Mouse (Mus musculus): Measurements from ENCODE around the gene Kdsr. TPM values are rescaled to one million over a fixed set of nuclear protein-coding genes. Genes with fewer than 3 reads are reported as not detected.

Kdsr gene
- polyA plus RNA-seq (2015; fragmentation: Nextera tagmentation; extraction: Ambion mirVana), result 18.3 and 18.9 TPM in 2 replicates

- H3K27me3 ChIP-seq (ENCODE audit: control insufficient read depth, insufficient read depth, low read length), result no peaks in the 10 kb centered on the region
- peak within 1 kb of the TSS; percentile 97 for H3K27ac ChIP-seq (replicated peaks)
- peaks cover 5% of the 10 kb centered on the region; the same call in 1 of the 2 replicates for H3K36me3 ChIP-seq (ENCODE audit: control insufficient read depth, insufficient read depth, low read length)
- no peaks in the 10 kb centered on the region for H3K9me3 ChIP-seq (ENCODE audit: control insufficient read depth, low read length)
- 2% methylated on average over 44 of the region's 51 CpGs for WGBS
- TF ChIP-seq EP300 (optimal IDR thresholded peaks at IDR 0.05) (peak; percentile 61), CTCF (IDR thresholded peaks at IDR 0.05; ENCODE audit: low read depth) (peak; percentile 43; the same call in 1 of the 2 replicates)
- H3K9ac ChIP-seq (ENCODE audit: low read length), result peak within 1 kb of the TSS; percentile 73
- peak; percentile 99 for ATAC-seq (ENCODE audit: low FRiP score, low TSS enrichment)
- H3K4me1 ChIP-seq (replicated peaks; ENCODE audit: control insufficient read depth, insufficient read depth), result no peaks in the 10 kb centered on the region
- H3K4me2 ChIP-seq (replicated peaks; ENCODE audit: low read depth), result peak within 1 kb of the TSS; percentile 97
- H3K4me3 ChIP-seq (ENCODE audit: low read depth, low read length), result peak within 1 kb of the TSS; percentile 72
- peak; percentile 99 for DNase-seq (ENCODE audit: low spot score)
Observed at GRCm38 (mm10) chr1:106759572-106760435, at the start of gene Kdsr. Gene Kdsr (minus strand): TSS chr1:106759727.

GRCm38 (mm10) chr1:106799931-106800330, 40.4 kb upstream of the Kdsr start:
- ATAC-seq (ENCODE audit: low FRiP score, low TSS enrichment), result no peak
- no peaks in the 10 kb centered on the region for H3K9me3 ChIP-seq (ENCODE audit: control insufficient read depth, low read length)
- 0 out of 2 replicates have a peak, but pooled peaks cover 2% of the 10 kb centered on the region for H3K4me1 ChIP-seq (replicated peaks; ENCODE audit: control insufficient read depth, insufficient read depth)
- no peaks in the 10 kb centered on the region for H3K36me3 ChIP-seq (ENCODE audit: control insufficient read depth, insufficient read depth, low read length)
- H3K4me3 ChIP-seq (ENCODE audit: low read depth, low read length), result no peak overlapping the region
- no peaks in the 10 kb centered on the region for H3K27me3 ChIP-seq (ENCODE audit: control insufficient read depth, insufficient read depth, low read length)
- H3K9ac ChIP-seq (ENCODE audit: low read length), result no peak overlapping the region
- TF ChIP-seq EP300 (optimal IDR thresholded peaks at IDR 0.05) (no peak), CTCF (IDR thresholded peaks at IDR 0.05; ENCODE audit: low read depth) (peak; percentile 50)
- no peak overlapping the region for H3K4me2 ChIP-seq (replicated peaks; ENCODE audit: low read depth)
- 83% methylated on average over 3 of the region's 3 CpGs for WGBS
- H3K27ac ChIP-seq (replicated peaks), result no peak overlapping the region
- no peak for DNase-seq (ENCODE audit: low spot score)

- Histone ChIP-seq H3K4me3 (ENCODE audit: low read depth, low read length) (no peak overlapping the region), H3K9ac (ENCODE audit: low read length) (no peak overlapping the region), H3K4me1 (replicated peaks; ENCODE audit: control insufficient read depth, insufficient read depth) (0 out of 2 replicates have a peak, but pooled peaks cover 2% of the 10 kb centered on the region), H3K27ac (replicated peaks) (no peak overlapping the region), H3K36me3 (ENCODE audit: control insufficient read depth, insufficient read depth, low read length) (no peaks in the 10 kb centered on the region), H3K9me3 (ENCODE audit: control insufficient read depth, low read length) (no peaks in the 10 kb centered on the region), H3K27me3 (ENCODE audit: control insufficient read depth, insufficient read depth, low read length) (no peaks in the 10 kb centered on the region), H3K4me2 (replicated peaks; ENCODE audit: low read depth) (no peak overlapping the region)
- DNase-seq (ENCODE audit: low spot score) (peak; percentile 32), ATAC-seq (ENCODE audit: low FRiP score, low TSS enrichment) (peak; percentile 57; the same call in 1 of the 2 replicates)
- TF ChIP-seq CTCF (IDR thresholded peaks at IDR 0.05; ENCODE audit: low read depth) (no peak), EP300 (optimal IDR thresholded peaks at IDR 0.05) (no peak)
- WGBS, result 46% methylated on average over 1 of the region's 1 CpGs
Observed at GRCm38 (mm10) chr1:106799406-106799805, 39.9 kb upstream of the Kdsr start.

DNA sequence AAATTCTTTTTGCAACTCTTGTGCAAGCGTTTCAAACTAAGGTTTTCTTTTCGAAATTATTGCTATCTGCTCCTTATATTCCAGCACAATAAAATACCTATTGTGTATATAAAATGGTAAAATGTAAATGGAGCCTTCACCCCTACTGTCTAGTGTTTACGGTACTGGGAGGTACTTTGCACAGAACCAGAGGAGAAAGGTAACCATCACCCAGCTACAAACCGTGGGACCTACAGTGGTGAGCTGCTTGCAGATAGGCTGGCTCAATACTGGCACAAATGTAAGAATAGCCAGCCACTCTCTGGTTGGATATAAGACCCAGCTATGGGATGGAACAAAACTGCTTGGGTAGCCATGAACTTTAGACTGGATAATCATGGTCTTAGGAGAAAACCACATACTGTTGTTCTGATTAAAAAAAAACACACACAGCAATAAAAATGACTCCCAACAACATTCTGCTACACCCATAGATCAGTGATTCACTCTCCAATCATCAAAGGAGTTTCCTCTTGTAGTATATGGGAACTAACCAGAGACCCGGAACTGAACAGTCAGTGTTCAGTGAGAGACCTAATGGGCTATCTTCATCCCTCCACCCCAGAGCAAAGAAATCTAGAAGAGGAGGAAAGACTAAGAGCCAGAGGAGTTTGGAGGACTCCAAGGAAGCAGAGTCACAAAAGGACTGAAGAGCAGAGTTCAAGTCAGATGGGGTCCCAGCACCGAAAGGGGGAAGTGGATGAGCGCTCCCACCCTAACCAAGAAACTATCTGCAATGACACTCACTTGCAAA, 37.7 kb upstream of the Kdsr start:
- TF ChIP-seq EP300 (optimal IDR thresholded peaks at IDR 0.05), result no peak
- no peak for TF ChIP-seq CTCF (IDR thresholded peaks at IDR 0.05; ENCODE audit: low read depth)
- 62% methylated on average over 7 of the region's 7 CpGs for WGBS
- peak overlapping the region; percentile 98 for H3K4me3 ChIP-seq (ENCODE audit: low read depth, low read length)
- no peaks in the 10 kb centered on the region for H3K36me3 ChIP-seq (ENCODE audit: control insufficient read depth, insufficient read depth, low read length)
- H3K9ac ChIP-seq (ENCODE audit: low read length), result peak overlapping the region; percentile 45; the same call in 1 of the 2 replicates
- H3K4me1 ChIP-seq (replicated peaks; ENCODE audit: control insufficient read depth, insufficient read depth), result 0 out of 2 replicates have a peak, but pooled peaks cover 2% of the 10 kb centered on the region
- peak overlapping the region; percentile 52 for H3K4me2 ChIP-seq (replicated peaks; ENCODE audit: low read depth)
- H3K27me3 ChIP-seq (ENCODE audit: control insufficient read depth, insufficient read depth, low read length), result no peaks in the 10 kb centered on the region
- H3K9me3 ChIP-seq (ENCODE audit: control insufficient read depth, low read length), result no peaks in the 10 kb centered on the region
- DNase-seq (ENCODE audit: low spot score) (no peak), ATAC-seq (ENCODE audit: low FRiP score, low TSS enrichment) (peak; percentile 36)
- peak overlapping the region; percentile 67 for H3K27ac ChIP-seq (replicated peaks)

GRCm38 (mm10) chr1:106796542-106796924, 37.0 kb upstream of the Kdsr start, which contains the start of gene Vps4b:
Gene Vps4b (minus strand): TSS chr1:106796728.
- peak; percentile 95 for TF ChIP-seq EP300 (optimal IDR thresholded peaks at IDR 0.05)
- TF ChIP-seq CTCF (IDR thresholded peaks at IDR 0.05; ENCODE audit: low read depth), result no peak
- Histone ChIP-seq H3K27ac (replicated peaks) (peak within 1 kb of the TSS; percentile 98), H3K36me3 (ENCODE audit: control insufficient read depth, insufficient read depth, low read length) (no peaks in the 10 kb centered on the region), H3K4me1 (replicated peaks; ENCODE audit: control insufficient read depth, insufficient read depth) (0 out of 2 replicates have a peak, but pooled peaks cover 2% of the 10 kb centered on the region), H3K27me3 (ENCODE audit: control insufficient read depth, insufficient read depth, low read length) (no peaks in the 10 kb centered on the region), H3K9ac (ENCODE audit: low read length) (peak within 1 kb of the TSS; percentile 100), H3K4me2 (replicated peaks; ENCODE audit: low read depth) (peak within 1 kb of the TSS; percentile 53), H3K9me3 (ENCODE audit: control insufficient read depth, low read length) (no peaks in the 10 kb centered on the region), H3K4me3 (ENCODE audit: low read depth, low read length) (peak within 1 kb of the TSS; percentile 98)
- ATAC-seq (ENCODE audit: low FRiP score, low TSS enrichment), result peak; percentile 98
- under 1% methylated on average over 23 of the region's 23 CpGs for WGBS
- peak; percentile 94 for DNase-seq (ENCODE audit: low spot score)

Data from stomach, postnatal 0 days (tissue).